Mouse (Mus musculus) midbrain, embryonic 14.5 days (tissue): ENCODE measurements at regions not wholly inside any gene's neighbourhood (a gene's known extent, or its start where the extent isn't known, plus 50 kb on each side); places are given as distances from the start of the nearest gene placed in this dataset.

Experiments
- ATAC-seq: fragments of 200-750 bp; cut with Nextera tagmentation; 2 replicates; pipeline ENCODE4 v1.8.0; 2017; ENCODE audit warnings: moderate number of reproducible peaks, moderate library complexity; ENCODE audit not compliant: low FRiP score, low TSS enrichment
- DNase-seq: peaks from one replicate; pipeline ENCODE4 v3.0.0-alpha.2; 2015
- H3K27ac ChIP-seq: fragments of 300-500 bp; sonication (generic); replicated peaks from 2 replicates; pipeline ENCODE4 v1.5.1; 2014; ENCODE audit warnings: mild to moderate bottlenecking, low read depth, low read length, moderate library complexity
- H3K27me3 ChIP-seq: fragments of 300-500 bp; sonication (generic); 2 replicates; pipeline ENCODE4 v1.6.1; 2014; ENCODE audit warnings: low read length, control low read depth, mixed read lengths; ENCODE audit not compliant: control insufficient read depth, insufficient read depth
- H3K36me3 ChIP-seq: fragments of 300-500 bp; sonication (generic); 2 replicates; pipeline ENCODE4 v1.6.1; 2014; ENCODE audit warnings: low read length, control low read depth; ENCODE audit not compliant: control insufficient read depth, insufficient read depth
- H3K4me1 ChIP-seq: fragments of 300-500 bp; sonication (generic); 2 replicates; pipeline ENCODE4 v1.6.1; 2014; ENCODE audit warnings: mild to moderate bottlenecking, antibody characterized with exemption, low read length, control low read depth; ENCODE audit not compliant: control insufficient read depth, insufficient read depth
- H3K4me2 ChIP-seq: fragments of 300-500 bp; sonication (generic); 2 replicates; pipeline ENCODE4 v1.6.1; 2014; ENCODE audit warnings: mild to moderate bottlenecking, low read length, moderate library complexity
- H3K4me3 ChIP-seq: fragments of 300-500 bp; sonication (generic); replicated peaks from 2 replicates; pipeline ENCODE4 v1.5.1; 2014; ENCODE audit warnings: low read depth, low read length
- H3K9ac ChIP-seq: fragments of 300-500 bp; sonication (generic); replicated peaks from 2 replicates; pipeline ENCODE4 v1.6.1; 2014; ENCODE audit warnings: mild to moderate bottlenecking, low read length, moderate library complexity
- H3K9me3 ChIP-seq: fragments of 300-500 bp; sonication (generic); 2 replicates; pipeline ENCODE4 v1.6.1; 2016; ENCODE audit warnings: low read length, control low read depth, mixed read lengths; ENCODE audit not compliant: control insufficient read depth
- WGBS: fragments of 180-500 bp; shearing (Covaris S2); extraction: QIAGEN DNeasy Blood & Tissue Kit; methylation state at CpG from one replicate; pipeline ENCODE4 v1.1.7; 2014; 5-methylcytosine and 5-hydroxymethylcytosine counted together

GRCm38 (mm10) chr4:105945921-105946320 lies 156.3 kb downstream of the Gm12728 start:
- 52% methylated on average over 1 of the region's 1 CpGs for WGBS
- Histone ChIP-seq H3K27me3 (no peaks in the 10 kb centered on the region), H3K27ac (no peak overlapping the region), H3K9me3 (no peaks in the 10 kb centered on the region), H3K4me2 (no peak overlapping the region), H3K9ac (no peak overlapping the region), H3K36me3 (no peaks in the 10 kb centered on the region), H3K4me3 (no peak overlapping the region), H3K4me1 (no peaks in the 10 kb centered on the region)
- ATAC-seq (no peak), DNase-seq (no peak)

GRCm38 (mm10) chr4:105948326-105948725 lies 158.7 kb downstream of the Gm12728 start:
- H3K27ac ChIP-seq = no peak overlapping the region
- DNase-seq = no peak
- 89% methylated on average over 5 of the region's 5 CpGs for WGBS
- no peaks in the 10 kb centered on the region for H3K27me3 ChIP-seq
- no peak overlapping the region for H3K4me3 ChIP-seq
- no peak overlapping the region for H3K4me2 ChIP-seq
- H3K9me3 ChIP-seq = no peaks in the 10 kb centered on the region
- H3K4me1 ChIP-seq = no peaks in the 10 kb centered on the region
- no peak overlapping the region for H3K9ac ChIP-seq
- no peaks in the 10 kb centered on the region for H3K36me3 ChIP-seq
- no peak for ATAC-seq

GRCm38 (mm10) chr4:105952406-105952805 lies 162.7 kb downstream of the Gm12728 start:
- H3K4me2 ChIP-seq = no peak overlapping the region
- ATAC-seq (no peak), DNase-seq (no peak)
- no peak overlapping the region for H3K4me3 ChIP-seq
- no peak overlapping the region for H3K27ac ChIP-seq
- H3K9ac ChIP-seq = no peak overlapping the region
- H3K4me1 ChIP-seq = no peaks in the 10 kb centered on the region
- WGBS = 78% methylated on average over 3 of the region's 3 CpGs
- no peaks in the 10 kb centered on the region for H3K36me3 ChIP-seq
- H3K9me3 ChIP-seq = no peaks in the 10 kb centered on the region
- H3K27me3 ChIP-seq = no peaks in the 10 kb centered on the region

- DNase-seq (no peak), ATAC-seq (no peak)
- Histone ChIP-seq H3K4me2 (no peak overlapping the region), H3K27me3 (no peaks in the 10 kb centered on the region), H3K36me3 (no peaks in the 10 kb centered on the region), H3K9ac (no peak overlapping the region), H3K4me1 (no peaks in the 10 kb centered on the region), H3K4me3 (no peak overlapping the region), H3K9me3 (no peaks in the 10 kb centered on the region), H3K27ac (no peak overlapping the region)
- 62% methylated on average over 2 of the region's 2 CpGs for WGBS
Observed at GRCm38 (mm10) chr4:105956516-105956915, 166.8 kb downstream of the Gm12728 start.

- H3K4me2 ChIP-seq = no peak overlapping the region
- no peak for ATAC-seq
- H3K9ac ChIP-seq = no peak overlapping the region
- 80% methylated on average over 5 of the region's 5 CpGs for WGBS
- H3K36me3 ChIP-seq = no peaks in the 10 kb centered on the region
- no peaks in the 10 kb centered on the region for H3K4me1 ChIP-seq
- no peak overlapping the region for H3K27ac ChIP-seq
- H3K9me3 ChIP-seq = no peaks in the 10 kb centered on the region
- no peaks in the 10 kb centered on the region for H3K27me3 ChIP-seq
- H3K4me3 ChIP-seq = no peak overlapping the region
- no peak for DNase-seq
Observed at GRCm38 (mm10) chr4:105958331-105958730, 168.7 kb downstream of the Gm12728 start.

GRCm38 (mm10) chr4:105961686-105962360 lies 172.2 kb downstream of the Gm12728 start:
- H3K27me3 ChIP-seq = no peaks in the 10 kb centered on the region
- H3K4me2 ChIP-seq = no peak overlapping the region
- ATAC-seq (no peak), DNase-seq (no peak)
- no peak overlapping the region for H3K27ac ChIP-seq
- no peaks in the 10 kb centered on the region for H3K4me1 ChIP-seq
- H3K4me3 ChIP-seq = no peak overlapping the region
- no peaks in the 10 kb centered on the region for H3K36me3 ChIP-seq
- H3K9ac ChIP-seq = no peak overlapping the region
- no peaks in the 10 kb centered on the region for H3K9me3 ChIP-seq
- 73% methylated on average over 8 of the region's 8 CpGs for WGBS

GRCm38 (mm10) chr4:105962542-105962941 lies 172.9 kb downstream of the Gm12728 start:
- DNase-seq (no peak), ATAC-seq (no peak)
- 79% methylated on average over 7 of the region's 7 CpGs for WGBS
- Histone ChIP-seq H3K4me1 (no peaks in the 10 kb centered on the region), H3K27ac (no peak overlapping the region), H3K27me3 (no peaks in the 10 kb centered on the region), H3K9ac (no peak overlapping the region), H3K4me2 (no peak overlapping the region), H3K9me3 (no peaks in the 10 kb centered on the region), H3K4me3 (no peak overlapping the region), H3K36me3 (no peaks in the 10 kb centered on the region)

- Histone ChIP-seq H3K36me3 (no peaks in the 10 kb centered on the region), H3K27me3 (no peaks in the 10 kb centered on the region), H3K27ac (no peak overlapping the region), H3K4me2 (no peak overlapping the region), H3K9ac (no peak overlapping the region), H3K9me3 (no peaks in the 10 kb centered on the region), H3K4me1 (no peaks in the 10 kb centered on the region), H3K4me3 (no peak overlapping the region)
- no peak for ATAC-seq
- DNase-seq = no peak
- 36% methylated on average over 4 of the region's 4 CpGs for WGBS
Observed at GRCm38 (mm10) chr4:105968324-105968723, 178.7 kb downstream of the Gm12728 start.

GRCm38 (mm10) chr4:105969628-105970027 lies 180.0 kb downstream of the Gm12728 start:
- Histone ChIP-seq H3K9ac (no peak overlapping the region), H3K27me3 (no peaks in the 10 kb centered on the region), H3K4me2 (no peak overlapping the region), H3K9me3 (no peaks in the 10 kb centered on the region), H3K27ac (no peak overlapping the region), H3K36me3 (no peaks in the 10 kb centered on the region), H3K4me1 (no peaks in the 10 kb centered on the region), H3K4me3 (no peak overlapping the region)
- ATAC-seq (no peak), DNase-seq (no peak)
- 41% methylated on average over 2 of the region's 2 CpGs for WGBS
